Mouse (Mus musculus) heart, postnatal 14 days (tissue): ENCODE results near the gene Elmo3. TPM values are rescaled to one million over a fixed set of nuclear protein-coding genes. Genes with fewer than 3 reads are reported as not detected.

Experiments used
- DNase-seq, 2 experiments: peaks; one replicate each; pipeline ENCODE4 v3.0.0; 2021 to 2022
- intact Hi-C: fragments of 180-260 bp; cut with DNase I; formaldehyde crosslinking; loops from one replicate; pipeline ENCODE4 v1.15.1; 2025
- long read RNA-seq, 2 experiments: library from polyadenylated mRNA; stranded (forward); transcript quantifications; one replicate each; pipeline ENCODE4 v2.0.0; 2021
- total RNA-seq, 2 experiments: library from RNA; stranded (reverse); gene quantifications; 2 replicates each; pipeline ENCODE4 v1.2.3; 2021

Gene Elmo3
- total RNA-seq, result 1 to 10 TPM in 1 of 2 experiments, under 1 TPM in 1; 0.86 to 1.2 TPM
- long read RNA-seq, experiment 1, partial matches to known transcripts, result 0 of 2 reads
- long read RNA-seq, experiment 1, other reads (novel, unspliced or antisense), result 1 of 2 reads
- long read RNA-seq, experiment 2, partial matches to known transcripts, result 0 of 2 reads
- long read RNA-seq, experiment 2, other reads (novel, unspliced or antisense), result 1 of 2 reads

DNA sequence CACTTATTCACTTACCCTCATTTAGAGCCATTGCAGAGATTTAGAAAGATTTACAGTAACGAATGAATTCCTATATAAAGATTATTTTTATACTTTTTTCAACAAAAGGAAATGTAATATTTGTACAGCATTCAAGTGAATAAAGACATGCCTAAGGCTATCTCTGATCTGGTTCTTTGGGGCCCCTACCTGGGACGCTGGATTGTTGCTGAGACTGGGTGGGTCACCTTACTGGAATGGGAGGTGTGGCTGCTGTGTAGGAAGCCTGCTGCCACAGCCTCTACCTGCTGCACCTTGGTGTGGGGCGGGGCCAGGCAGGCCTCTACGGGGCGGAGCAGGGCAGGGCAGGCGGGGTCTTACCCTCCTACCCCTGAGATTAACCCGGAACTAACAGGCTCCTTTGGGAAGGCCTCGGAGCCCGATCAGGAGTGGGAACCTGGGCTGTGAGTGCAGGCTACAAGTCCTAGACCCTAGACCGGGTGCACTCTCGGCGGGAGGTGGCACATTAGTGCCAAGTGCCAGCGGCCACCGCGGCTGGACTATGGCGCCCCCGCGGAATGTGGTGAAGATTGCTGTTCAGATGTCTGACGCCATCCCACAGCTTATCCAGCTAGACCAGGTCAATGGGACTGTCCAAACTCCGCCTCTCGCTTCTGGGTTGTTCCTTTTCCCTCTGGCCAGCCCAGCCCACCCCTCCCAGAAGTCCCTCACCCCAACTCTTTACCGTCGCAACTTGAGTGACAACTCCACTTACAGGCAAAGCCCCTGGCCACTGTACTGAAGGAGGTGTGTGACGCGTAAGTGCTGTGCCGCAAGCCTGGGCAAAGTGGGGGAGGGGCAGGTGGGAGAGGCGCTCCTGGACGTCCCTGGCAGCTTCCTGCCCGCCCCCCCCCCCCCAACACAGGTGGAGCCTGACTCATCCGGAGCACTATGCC lies at the start of gene Elmo3:
Gene Elmo3, plus strand, starts transcription at position 391 of the 935 bp plus-strand sequence.
- peak; percentile 43 to 55 for DNase-seq
- intact Hi-C loops, result no loop called here

DNA sequence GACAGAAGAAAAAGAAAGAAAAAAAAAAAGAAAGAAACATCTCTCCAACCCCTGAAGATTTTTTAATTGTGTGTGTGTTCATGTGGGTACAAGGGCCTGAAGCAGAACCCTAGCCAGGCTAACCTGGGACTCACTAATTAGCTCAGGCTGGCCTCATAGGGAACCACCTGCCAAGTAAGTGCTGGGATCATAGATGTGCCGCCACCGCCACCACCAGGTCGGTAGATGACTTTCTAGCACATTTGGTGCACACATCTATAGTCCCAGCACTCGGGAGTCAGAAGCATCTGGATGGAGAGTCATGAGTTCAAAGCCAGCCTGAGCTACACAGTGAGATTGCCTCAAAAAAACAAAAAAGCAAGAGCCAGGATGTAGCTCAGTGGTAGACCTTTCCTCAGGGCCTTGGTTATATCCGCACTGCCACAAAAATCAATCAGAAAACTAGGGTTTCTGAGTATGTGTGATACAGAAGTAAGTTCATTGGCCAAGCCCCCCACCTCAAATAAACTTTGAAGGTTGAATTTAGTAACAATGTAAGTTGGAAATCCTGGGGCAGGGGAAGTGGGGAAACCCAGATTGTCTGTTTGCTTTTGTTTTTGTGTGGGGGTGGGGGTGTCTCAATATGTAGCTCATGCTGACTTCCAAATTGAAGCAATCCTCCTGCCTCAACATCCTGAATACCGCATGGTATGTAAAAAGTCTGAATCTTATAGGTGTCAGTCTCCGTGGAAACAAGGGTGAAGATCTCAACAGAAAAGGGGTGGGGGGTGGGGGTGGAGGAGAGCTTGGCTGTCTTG lies 47.9 kb upstream of the Elmo3 start:
- DNase-seq, result no peak
- intact Hi-C loops, result no loop called here

DNA sequence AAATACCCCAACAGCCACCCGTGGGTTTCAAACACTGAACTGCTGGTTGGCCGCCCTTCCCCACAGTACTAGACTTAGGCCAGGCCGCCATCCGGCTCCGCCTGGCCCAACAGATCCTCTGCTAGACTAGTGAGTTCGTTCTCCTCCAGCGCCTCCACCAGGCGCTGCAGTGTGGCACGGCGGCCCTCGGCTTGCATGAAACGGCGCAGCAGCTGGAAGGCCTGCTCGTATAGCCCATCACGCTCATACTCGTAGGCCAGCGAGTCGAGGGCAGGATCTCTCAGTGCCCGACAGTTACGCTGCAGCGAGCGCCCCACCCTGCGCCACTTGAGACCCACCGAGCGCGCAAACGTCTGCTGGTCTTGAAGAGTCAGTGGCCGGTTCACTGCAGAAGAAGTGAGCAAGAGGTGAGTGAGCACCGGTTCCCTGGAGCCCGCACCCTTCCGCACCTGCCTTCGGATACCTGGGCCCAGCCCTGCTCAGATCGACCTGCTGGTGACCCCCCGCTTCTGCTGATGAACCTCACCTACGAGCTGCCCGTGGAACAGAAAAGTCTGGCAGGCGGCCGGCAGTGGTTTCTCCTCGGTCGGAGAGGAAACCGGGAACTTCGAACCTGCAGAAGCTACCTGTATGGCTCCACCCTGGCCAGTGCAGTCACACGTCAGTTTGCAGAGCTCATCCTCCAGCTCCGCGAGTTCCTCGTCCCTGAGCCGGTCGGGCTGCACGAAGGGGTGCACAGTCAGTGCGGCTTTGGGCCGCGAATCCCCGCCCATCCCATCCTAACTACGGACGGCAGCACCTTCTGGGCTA lies 46.3 kb upstream of the Elmo3 start:
- intact Hi-C loops, result no loop called here
- no peak for DNase-seq

DNA sequence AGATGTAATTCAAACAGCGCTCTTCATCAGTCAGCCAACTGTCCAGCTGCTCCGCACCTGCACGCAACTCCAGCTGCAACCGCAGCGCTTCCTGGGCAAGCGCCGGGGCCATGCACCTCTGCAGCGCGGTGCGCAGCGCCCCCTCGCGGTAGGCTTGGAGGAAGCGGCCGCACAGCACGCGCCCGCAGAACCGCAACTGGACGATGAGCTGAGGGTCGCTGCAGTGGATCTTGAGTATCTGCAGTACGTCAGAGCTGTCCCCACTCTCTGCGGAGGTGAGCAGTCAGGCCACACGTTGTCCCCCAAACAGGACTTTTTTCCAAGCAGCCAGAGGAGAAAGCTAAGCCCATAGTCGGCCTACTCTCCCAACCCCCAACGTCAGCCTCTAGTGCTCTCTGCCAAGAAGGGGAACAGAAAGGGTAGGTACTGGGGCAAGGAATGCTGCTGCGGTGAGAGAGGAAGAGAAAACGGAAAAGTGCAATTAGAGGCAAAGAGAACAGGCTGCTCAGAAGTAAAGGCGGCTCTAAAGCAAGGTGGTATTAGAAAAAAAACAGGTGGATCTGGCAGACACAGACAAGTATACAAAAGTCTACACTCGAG lies 45.6 kb upstream of the Elmo3 start:
- intact Hi-C loops, result loop anchor here (5.0 kb wide), 1 partner anchor 123 kb away; no protein-coding TSS in a partner anchor
- peak; percentile 85 to 90 for DNase-seq

DNA sequence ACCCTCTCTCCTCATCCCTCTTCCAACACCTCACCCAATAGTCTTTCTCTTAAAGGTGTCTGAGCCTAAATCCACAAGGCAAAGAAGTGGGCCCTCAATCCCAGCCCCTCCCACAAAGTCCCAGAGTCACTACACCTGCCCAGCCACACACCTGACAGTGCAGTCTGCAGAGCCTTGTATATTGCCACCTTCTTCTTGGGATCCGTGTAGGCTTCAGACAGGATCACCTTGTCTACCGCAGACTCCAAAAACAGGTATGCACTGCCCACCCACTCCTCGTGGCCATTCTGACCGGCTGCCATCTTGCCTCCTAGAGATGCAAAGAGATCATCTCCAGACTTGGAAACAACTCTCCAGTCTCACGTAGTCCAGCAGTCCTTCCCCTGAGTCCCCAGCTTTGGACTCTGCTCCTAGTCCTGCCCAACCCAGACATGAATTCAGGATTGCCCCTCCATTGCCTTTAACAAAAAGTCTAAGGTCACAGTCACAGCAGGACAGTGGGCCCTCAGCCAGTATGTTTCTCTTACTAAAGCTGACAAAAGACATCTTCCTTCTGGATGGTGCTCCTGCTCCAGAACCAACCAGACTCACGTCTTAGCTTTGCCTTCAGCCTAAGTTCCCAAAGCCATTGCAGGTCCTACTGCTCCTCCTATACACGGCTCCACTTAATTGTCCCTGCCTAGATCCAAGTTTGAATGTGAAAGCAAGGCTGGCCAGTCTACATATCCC lies 44.9 kb upstream of the Elmo3 start:
- DNase-seq, result no peak
- intact Hi-C loops, result loop anchor here (5.0 kb wide), 1 partner anchor 123 kb away; no protein-coding TSS in a partner anchor

DNA sequence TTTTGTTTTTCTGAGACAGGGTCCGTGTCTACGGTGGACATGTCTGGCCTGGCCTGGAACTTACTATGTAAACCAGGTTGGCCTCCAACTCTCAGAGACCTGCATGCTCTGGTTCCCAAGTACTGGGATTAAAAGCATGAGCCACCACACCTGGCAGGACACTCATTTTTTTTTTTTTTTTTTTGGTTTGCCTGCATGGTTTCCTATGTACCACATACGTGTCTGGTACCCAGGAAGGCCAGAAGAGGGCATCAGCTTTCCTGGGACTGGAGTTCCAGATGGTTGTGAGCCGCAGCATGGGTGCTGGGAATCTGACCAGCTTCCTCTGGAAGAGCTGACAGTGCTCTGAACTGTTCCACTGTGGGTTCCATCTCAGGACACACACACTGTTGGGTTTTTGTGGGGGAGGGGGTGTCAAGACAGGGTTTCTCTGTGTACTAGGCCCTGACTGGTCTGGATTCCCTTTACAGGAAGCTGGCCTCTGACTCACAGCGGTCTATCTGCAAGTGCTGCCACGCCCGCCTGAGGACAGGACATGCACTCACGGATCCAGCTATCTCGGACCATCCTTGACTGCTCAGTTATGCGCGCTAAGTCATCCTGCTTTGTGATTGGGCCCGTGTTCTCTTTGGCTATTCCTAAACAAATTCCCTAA lies 43.9 kb upstream of the Elmo3 start:
- no peak for DNase-seq
- intact Hi-C loops, result loop anchor here (5.0 kb wide), 1 partner anchor 124 kb away; no protein-coding TSS in a partner anchor

DNA sequence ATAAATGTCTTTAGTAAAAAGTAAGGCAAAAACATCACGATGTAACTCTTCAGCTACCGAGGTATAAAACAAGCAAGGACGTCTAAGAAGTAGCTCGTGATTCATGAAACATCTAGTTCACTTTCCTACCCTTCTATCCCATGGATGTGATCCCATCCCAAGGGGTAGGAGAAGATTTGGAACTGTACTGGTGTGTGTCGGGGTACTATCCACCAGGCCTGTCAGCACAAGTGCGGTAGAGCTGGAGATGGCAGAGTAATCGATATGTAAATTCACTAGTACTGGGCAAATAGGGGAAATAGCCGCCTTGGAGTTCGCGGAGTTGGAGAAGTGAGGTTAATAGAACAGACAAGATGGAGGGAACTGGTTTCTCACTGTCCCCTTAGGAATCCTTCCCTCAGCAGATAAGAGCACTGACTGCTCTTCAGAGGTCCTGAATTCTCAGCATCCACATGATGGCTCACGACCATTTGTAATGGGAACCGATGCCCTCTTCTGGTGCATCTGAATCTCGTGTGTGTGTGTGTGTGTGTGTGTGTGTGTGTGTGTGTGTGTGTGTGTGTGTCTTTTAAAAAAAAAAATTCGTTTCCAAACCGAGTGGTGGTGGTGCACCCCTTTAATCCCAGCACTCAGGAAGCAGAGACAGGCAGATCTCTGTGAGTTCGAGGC lies 42.0 kb upstream of the Elmo3 start:
- intact Hi-C loops, result loop anchor here (5.0 kb wide), 1 partner anchor 126 kb away; no protein-coding TSS in a partner anchor
- DNase-seq, result no peak

GRCm38 (mm10) chr8:105264024-105264982 lies 41.1 kb upstream of the Elmo3 start, which contains the start of the genes Tradd and Fbxl8:
Gene Tradd, minus strand, starts transcription at chr8:105264609.
Gene Fbxl8, plus strand, starts transcription at chr8:105264648.
- peak; percentile 83 to 84 for DNase-seq
- intact Hi-C loops, result loop anchor here (5.0 kb wide), 1 partner anchor 127 kb away; no protein-coding TSS in a partner anchor

DNA sequence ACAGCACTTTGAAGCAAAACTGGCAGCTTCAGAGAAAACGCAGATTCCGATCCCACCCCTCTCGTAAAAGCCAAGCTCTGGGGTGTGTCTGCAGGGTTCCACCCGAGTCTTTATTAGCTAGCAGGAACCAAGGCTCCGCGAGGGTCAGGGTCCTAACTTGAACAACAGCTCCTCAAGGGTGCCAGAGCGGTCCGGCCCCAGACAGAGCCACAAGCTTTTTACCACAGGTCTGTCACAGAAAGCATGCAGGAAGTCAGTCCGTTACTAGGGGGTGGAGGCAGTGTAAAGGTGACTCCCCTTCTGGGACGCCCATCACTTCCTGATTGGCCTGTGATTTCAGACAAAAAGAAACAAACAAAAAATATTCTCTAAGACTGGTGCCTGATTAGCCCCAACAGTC lies 40.3 kb upstream of the Elmo3 start:
- intact Hi-C loops, result no loop called here
- DNase-seq, result no peak

- DNase-seq, result no peak
- intact Hi-C loops, result no loop called here
These were observed 38.6 kb upstream of the Elmo3 start for GRCm38 (mm10) chr8:105266775-105267174.

DNA sequence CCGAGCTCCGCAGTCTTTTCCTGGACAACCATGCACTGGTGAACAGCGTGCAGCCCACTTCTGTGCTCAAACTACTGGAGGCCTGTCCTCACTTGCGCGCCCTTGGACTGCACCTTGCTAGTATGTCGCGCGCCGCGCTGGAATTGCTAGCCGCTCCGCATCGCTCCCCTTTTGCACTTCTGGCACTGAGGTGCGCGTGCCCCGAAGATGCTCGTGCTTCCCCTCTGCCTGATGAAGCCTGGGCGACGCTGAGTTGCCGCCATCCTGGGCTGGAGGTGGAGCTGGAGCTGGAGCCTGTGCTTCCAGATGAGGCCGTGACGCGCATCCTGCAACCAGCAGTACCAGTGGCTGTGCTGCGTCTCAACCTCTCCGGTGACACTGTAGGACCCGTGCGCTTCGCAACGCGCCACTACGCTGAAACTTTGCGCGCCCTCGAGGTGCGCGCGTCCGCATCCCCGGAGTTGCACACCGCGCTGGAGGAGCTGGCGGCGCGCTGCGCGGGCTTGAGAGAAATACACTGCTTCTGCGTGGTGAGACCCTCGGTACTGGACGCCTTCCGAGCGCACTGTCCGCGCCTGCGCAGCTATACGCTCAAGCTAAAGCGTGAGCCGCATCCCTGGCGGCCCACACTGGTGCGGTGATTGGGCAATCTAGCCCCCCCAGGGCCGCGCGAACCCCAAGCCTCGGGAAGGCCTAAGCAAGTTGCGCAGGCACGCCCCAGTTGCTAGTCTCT lies 36.9 kb upstream of the Elmo3 start:
- no peak for DNase-seq
- intact Hi-C loops, result no loop called here

DNA sequence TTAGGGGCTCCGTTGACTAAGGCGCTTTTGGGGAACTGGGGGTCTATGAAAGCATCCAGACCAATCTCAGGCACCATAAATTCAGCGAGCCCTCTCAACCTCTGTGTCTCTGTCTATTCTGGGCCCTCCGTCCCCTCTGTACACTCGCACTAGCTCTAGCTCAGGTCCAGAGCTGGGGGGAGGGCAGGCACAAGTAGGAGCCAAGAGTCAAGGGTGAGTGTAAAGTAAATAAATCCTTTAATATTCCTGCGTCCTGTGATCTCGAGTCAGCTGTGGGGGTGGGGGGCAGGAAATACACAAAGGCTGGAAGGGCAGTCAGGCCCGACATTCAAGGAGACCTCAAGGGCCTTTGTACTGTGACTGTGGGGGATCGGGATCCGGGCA lies 36.3 kb upstream of the Elmo3 start:
- intact Hi-C loops, result no loop called here
- DNase-seq, result no peak

DNA sequence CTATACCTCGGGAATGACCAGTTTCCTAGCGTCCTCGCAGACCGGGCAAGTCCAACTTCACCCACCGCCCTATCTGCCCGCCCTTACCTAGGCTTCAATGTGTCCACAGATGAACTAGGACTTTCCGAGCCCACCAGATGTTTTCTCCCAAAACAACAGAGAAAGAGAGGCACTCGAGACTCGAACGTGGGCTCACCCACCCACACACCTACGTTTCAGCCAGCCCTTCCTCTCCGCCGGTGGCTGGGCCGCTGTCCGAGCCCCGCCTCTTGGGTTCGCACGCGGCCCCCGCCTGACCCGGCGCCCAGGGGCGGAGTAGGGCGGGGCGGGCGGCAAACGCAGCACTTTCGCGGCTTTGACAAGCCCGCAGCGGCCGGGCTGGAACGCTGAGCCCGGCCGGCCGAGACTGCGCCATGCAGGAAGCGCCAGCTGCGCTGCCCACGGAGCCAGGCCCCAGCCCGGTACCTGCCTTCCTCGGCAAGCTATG lies 35.9 kb upstream of the Elmo3 start, which contains the start of gene Hsf4:
Gene Hsf4, plus strand, starts transcription at position 341 of the 487 bp plus-strand sequence.
- DNase-seq, result peak; percentile 77 to 79
- intact Hi-C loops, result no loop called here

- DNase-seq, result no peak
- intact Hi-C loops, result no loop called here
These were observed 35.1 kb upstream of the Elmo3 start for GRCm38 (mm10) chr8:105270101-105270915.

DNA sequence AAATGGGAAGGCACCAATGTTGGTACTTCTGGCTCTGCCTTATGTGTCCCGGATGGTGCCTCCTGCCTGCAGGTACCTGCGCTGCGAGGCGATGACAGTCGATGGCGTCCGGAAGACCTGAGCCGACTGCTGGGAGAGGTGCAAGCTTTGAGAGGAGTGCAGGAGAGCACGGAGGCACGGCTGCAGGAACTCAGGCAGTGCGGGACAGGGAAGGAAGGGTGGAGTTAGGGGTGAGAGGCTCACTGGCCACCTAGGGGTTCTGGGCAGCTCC lies 34.5 kb upstream of the Elmo3 start:
- intact Hi-C loops, result no loop called here
- no peak for DNase-seq
